Mouse (Mus musculus) liver, postnatal 0 days (tissue): ENCODE data around the gene Fbxw4.

ENCODE experiments used
- CTCF ChIP-seq: sonication (generic); IDR thresholded peaks from 2 replicates; pipeline ENCODE4 v1.5.1; 2016; ENCODE audit warnings: antibody characterized with exemption, low read depth
- EP300 ChIP-seq: IDR thresholded peaks from 2 replicates; pipeline ENCODE4 v1.6.1; 2016; ENCODE audit warnings: antibody characterized with exemption, low read depth, mild to moderate bottlenecking

GRCm38 (mm10) chr19:45694056-45694455 is 33.9 kb upstream of the Fbxw4 start:
- TF ChIP-seq CTCF (peak; percentile 47), EP300 (no peak)
